ENCODE assay signal across 8 mouse cellular contexts in the genomic region with DNA sequence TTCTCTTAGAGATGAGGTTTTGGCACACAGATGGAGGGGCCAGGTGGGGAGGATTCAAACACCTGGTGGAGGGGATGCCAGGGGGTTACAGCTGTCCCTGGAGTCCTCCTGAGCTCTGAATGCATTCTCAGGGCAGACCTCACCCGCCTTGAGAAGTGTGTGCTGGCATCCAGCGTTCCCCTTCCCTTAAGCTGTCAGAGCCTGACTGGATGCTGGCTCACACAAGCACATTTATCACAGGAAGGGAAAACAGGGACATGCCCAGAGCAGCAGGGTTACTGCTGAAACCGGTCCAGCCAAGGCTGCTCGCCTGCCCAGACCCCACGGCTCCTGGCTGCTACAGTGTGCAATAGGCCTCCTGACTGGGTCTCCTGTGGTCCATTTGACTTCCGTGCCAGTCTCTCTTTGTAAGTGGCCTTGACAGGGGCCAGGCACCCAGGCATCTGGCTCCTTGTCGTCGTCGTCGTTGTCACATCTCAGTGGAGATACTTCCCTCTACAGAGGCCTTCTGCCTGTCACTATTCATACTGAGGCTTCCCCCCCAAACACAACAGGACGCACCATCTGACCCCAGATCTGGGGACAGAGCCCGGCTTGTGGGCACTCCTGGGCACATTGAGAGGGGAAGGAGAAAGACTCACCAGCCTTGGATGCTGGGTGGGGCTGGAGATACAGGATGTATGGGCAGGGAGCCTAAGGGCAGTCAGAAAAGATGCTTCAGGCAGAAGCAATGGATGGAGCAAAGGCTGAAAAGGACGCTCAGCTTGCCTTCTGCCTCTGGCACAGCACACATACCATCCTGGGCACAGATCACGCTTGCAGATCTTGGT. TPM values are rescaled to one million over a fixed set of nuclear protein-coding genes. Genes with fewer than 3 reads are reported as not detected.
A peak's percentile ranks its signal among the peaks of the same experiment; 100 is the strongest.
DNase-seq lines count a peak whose midpoint lies in the region; ATAC-seq and TF ChIP-seq lines count a peak whose summit lies in the region.

No protein-coding gene starts in this region.

- TF ChIP-seq POLR2A in kidney, adult 2 months (IDR thresholded peaks at IDR 0.05; ENCODE audit: low read depth, low read length): no peak

- no peak overlapping the region for H3K4me2 ChIP-seq in kidney, embryonic 14.5 days (replicated peaks; ENCODE audit: low read depth, low read length)
- peak overlapping the region; percentile 38 for H3K4me2 ChIP-seq in hindbrain, embryonic 13.5 days

- H3K4me3 ChIP-seq in kidney, adult 2 months (ENCODE audit: insufficient read depth, low read depth, low read length): no peak overlapping the region
- no peak overlapping the region for H3K4me3 ChIP-seq in kidney, embryonic 14.5 days (ENCODE audit: low read length)
- H3K4me3 ChIP-seq in hindbrain, embryonic 13.5 days: no peak overlapping the region

- no peaks in the 10 kb centered on the region for H3K4me1 ChIP-seq in kidney, adult 2 months (ENCODE audit: control insufficient read depth, insufficient read depth, low read length)
- H3K4me1 ChIP-seq in kidney, embryonic 14.5 days (ENCODE audit: control insufficient read depth, insufficient read depth, low read length): peaks cover 4% of the 10 kb centered on the region; the same call in 1 of the 2 replicates
- peaks cover 37% of the 10 kb centered on the region for H3K4me1 ChIP-seq in hindbrain, embryonic 13.5 days (replicated peaks)

- ATAC-seq in kidney, embryonic 14.5 days (ENCODE audit: low FRiP score, low TSS enrichment): no peak
- ATAC-seq in common myeloid progenitor, adult 5-6 weeks (replicated peaks; ENCODE audit: low read depth, poor library complexity, severe bottlenecking): peak; percentile 9; the same call in 1 of the 2 replicates
- peak; percentile 53 for ATAC-seq in hindbrain, embryonic 13.5 days (ENCODE audit: low FRiP score)
- 0 out of 2 replicates have a peak, but pooled peaks have one; percentile 2 for ATAC-seq in megakaryocyte progenitor cell, adult 5-6 weeks (replicated peaks; ENCODE audit: poor library complexity)

- H3K9ac ChIP-seq in kidney, embryonic 14.5 days (ENCODE audit: low read depth, low read length): no peak overlapping the region
- peak overlapping the region; percentile 63 for H3K9ac ChIP-seq in hindbrain, embryonic 13.5 days

- no peaks in the 10 kb centered on the region for H3K9me3 ChIP-seq in kidney, embryonic 14.5 days (ENCODE audit: control insufficient read depth, low read length)
- no peaks in the 10 kb centered on the region for H3K9me3 ChIP-seq in hindbrain, embryonic 13.5 days

- TF ChIP-seq CTCF in kidney, adult 2 months (conservative IDR thresholded peaks at IDR 0.05; ENCODE audit: insufficient read depth, insufficient read length, low read depth, low read length): no peak

- 55% methylated on average over 14 of the region's 14 CpGs for WGBS in kidney, adult 2 months
- 69% methylated on average over 14 of the region's 14 CpGs for WGBS in kidney, embryonic 14.5 days
- 44% methylated on average over 14 of the region's 14 CpGs for WGBS in hindbrain, embryonic 13.5 days

- H3K27ac ChIP-seq in kidney, adult 2 months (ENCODE audit: insufficient read depth, low read depth, low read length): 0 out of 2 replicates have a peak overlapping the region, but pooled peaks have one; percentile 24
- H3K27ac ChIP-seq in kidney, embryonic 14.5 days (ENCODE audit: low read depth, low read length): no peak overlapping the region
- H3K27ac ChIP-seq in hindbrain, embryonic 13.5 days: peak overlapping the region; percentile 92

- no peaks in the 10 kb centered on the region for H3K27me3 ChIP-seq in kidney, adult 2 months (replicated peaks; ENCODE audit: control insufficient read depth, insufficient read depth, low read length)
- peaks cover 26% of the 10 kb centered on the region for H3K27me3 ChIP-seq in kidney, embryonic 14.5 days (ENCODE audit: control insufficient read depth, insufficient read depth, low read length)
- 0 out of 2 replicates have a peak, but pooled peaks cover 3% of the 10 kb centered on the region for H3K27me3 ChIP-seq in hindbrain, embryonic 13.5 days

- DNase-seq in kidney, adult 2 months: peak; percentile 57
- DNase-seq in thymus, postnatal 10 days (ENCODE audit: low spot score in 2 of 2): peak; percentile 78 to 83
- no peak for DNase-seq in testis, postnatal 14 days (ENCODE audit: low spot score)
- DNase-seq in urinary bladder, postnatal 36 days (ENCODE audit: low spot score in 2 of 2): no peak

- H3K36me3 ChIP-seq in kidney, adult 2 months (ENCODE audit: control insufficient read depth, insufficient read depth, low read length): no peaks in the 10 kb centered on the region
- no peaks in the 10 kb centered on the region for H3K36me3 ChIP-seq in kidney, embryonic 14.5 days (ENCODE audit: control insufficient read depth, insufficient read depth, low read length)
- H3K36me3 ChIP-seq in hindbrain, embryonic 13.5 days: no peaks in the 10 kb centered on the region

RNA-seq across cellular contexts. Expression of a gene that starts 22.1 kb away (rescaled TPM):
- 5.5 and 6.7 TPM in 2 replicates for polyA plus RNA-seq in kidney, adult 2 months (2012; rRNA removed)
- polyA plus RNA-seq in kidney, embryonic 14.5 days (2014; fragmentation: Nextera tagmentation; extraction: Ambion mirVana): 3.6 and 3.7 TPM in 2 replicates
- 9.0 and 28.2 TPM in 2 replicates for total RNA-seq in common myeloid progenitor, adult 5-6 weeks (2017)
- polyA plus RNA-seq in hindbrain, embryonic 13.5 days (2015; fragmentation: Nextera tagmentation; extraction: Ambion mirVana): 27.2 and 30.2 TPM in 2 replicates
- 19.6 and 20.7 TPM in 2 replicates for total RNA-seq in megakaryocyte progenitor cell, adult 5-6 weeks (2015)
- 11.8 and 12.3 TPM in 2 replicates for total RNA-seq in megakaryocyte progenitor cell, adult 5-6 weeks (2017)

RNA-seq across cellular contexts. Expression of a gene that starts 54.3 kb away (rescaled TPM):
- 73.9 and 74.9 TPM in 2 replicates for polyA plus RNA-seq in kidney, adult 2 months (2012; rRNA removed)
- polyA plus RNA-seq in kidney, embryonic 14.5 days (2014; fragmentation: Nextera tagmentation; extraction: Ambion mirVana): 16.1 and 20.2 TPM in 2 replicates
- total RNA-seq in common myeloid progenitor, adult 5-6 weeks (2017): 7.3 and 7.9 TPM in 2 replicates
- 16.2 and 17.4 TPM in 2 replicates for polyA plus RNA-seq in hindbrain, embryonic 13.5 days (2015; fragmentation: Nextera tagmentation; extraction: Ambion mirVana)
- total RNA-seq in megakaryocyte progenitor cell, adult 5-6 weeks (2015): 4.5 and 5.5 TPM in 2 replicates
- total RNA-seq in megakaryocyte progenitor cell, adult 5-6 weeks (2017): 5.7 and 6.6 TPM in 2 replicates

Comparison
In these comparisons a context has a peak if more than half of its experiments do, and no peak if none do; other contexts are left out.
1. DNase-seq: peak in kidney, adult 2 months (single experiment) and thymus, postnatal 10 days (2 of 2); none in testis, postnatal 14 days (single experiment) and urinary bladder, postnatal 36 days (0 of 2).